In genomic region chr9:91004214-91004613, GRCm38 (mm10) we compare ENCODE assay signal across 12 mouse cellular contexts.
DNase-seq lines count a peak whose midpoint lies in the region; ATAC-seq and TF ChIP-seq lines count a peak whose summit lies in the region.
"Had no signal": no experiment of that assay in that cellular context is flagged by ENCODE, and none has a peak within 500 bp of the region (broad histone marks: within the 10 kb centered on the region; RNA-seq: fewer than 3 reads in every experiment).

No protein-coding gene starts in this region.

- 12% methylated on average over 4 of the region's 4 CpGs for WGBS in cerebellum, adult 2 months
- 38% methylated on average over 4 of the region's 4 CpGs for WGBS in kidney, embryonic 14.5 days

- no peak overlapping the region for H3K4me2 ChIP-seq in kidney, embryonic 14.5 days (replicated peaks; ENCODE audit: low read depth, low read length)
- H3K4me2 ChIP-seq: limb, embryonic 15.5 days had no signal

- H3K27ac ChIP-seq in cerebellum, adult 2 months (ENCODE audit: insufficient read depth, low read length): no peak overlapping the region
- no peak overlapping the region for H3K27ac ChIP-seq in kidney, embryonic 14.5 days (ENCODE audit: low read depth, low read length)
- H3K27ac ChIP-seq: limb, embryonic 15.5 days had no signal

- no peaks in the 10 kb centered on the region for H3K36me3 ChIP-seq in kidney, embryonic 14.5 days (ENCODE audit: control insufficient read depth, insufficient read depth, low read length)
- H3K36me3 ChIP-seq: limb, embryonic 15.5 days had no signal

- H3K4me3 ChIP-seq in cerebellum, adult 2 months (replicated peaks; ENCODE audit: insufficient read depth, low read depth, low read length): no peak overlapping the region
- no peak overlapping the region for H3K4me3 ChIP-seq in kidney, embryonic 14.5 days (ENCODE audit: low read length)
- H3K4me3 ChIP-seq: limb, embryonic 15.5 days had no signal

- peak; percentile 16 to 26 for DNase-seq in cerebellum, adult 2 months
- no peak for DNase-seq in cerebellum, adult 11-12 months
- no peak for DNase-seq in kidney, adult 8-10 months
- DNase-seq in brain, adult 2 months (ENCODE audit: low read depth, low spot score): peak; percentile 21
- DNase-seq in gastrocnemius, adult 8-10 months (ENCODE audit: low spot score in 2 of 2): peak; percentile 57 to 81
- DNase-seq in urinary bladder, postnatal 36 days (ENCODE audit: low spot score in 2 of 2): no peak
- DNase-seq in frontal cortex, postnatal 14 days (ENCODE audit: low spot score in 2 of 2): no peak
- DNase-seq: layer of hippocampus, adult 9-11 months; thymus, postnatal 14 days had no signal

- no peak for TF ChIP-seq POLR2A in cerebellum, adult 2 months (IDR thresholded peaks at IDR 0.05; ENCODE audit: borderline replicate concordance, insufficient read depth, low read length)

- H3K27me3 ChIP-seq in cerebellum, adult 2 months (ENCODE audit: control insufficient read depth, insufficient read depth, low read length): no peaks in the 10 kb centered on the region
- H3K27me3 ChIP-seq in kidney, embryonic 14.5 days (ENCODE audit: control insufficient read depth, insufficient read depth, low read length): no peaks in the 10 kb centered on the region
- H3K27me3 ChIP-seq: limb, embryonic 15.5 days had no signal

- H3K9ac ChIP-seq in kidney, embryonic 14.5 days (ENCODE audit: low read depth, low read length): no peak overlapping the region
- H3K9ac ChIP-seq: limb, embryonic 15.5 days had no signal

- no peaks in the 10 kb centered on the region for H3K4me1 ChIP-seq in cerebellum, adult 2 months (ENCODE audit: control insufficient read depth, insufficient read depth, low read length)
- H3K4me1 ChIP-seq in kidney, embryonic 14.5 days (ENCODE audit: control insufficient read depth, insufficient read depth, low read length): no peaks in the 10 kb centered on the region
- H3K4me1 ChIP-seq: limb, embryonic 15.5 days had no signal

- H3K9me3 ChIP-seq in kidney, embryonic 14.5 days (ENCODE audit: control insufficient read depth, low read length): no peaks in the 10 kb centered on the region
- H3K9me3 ChIP-seq: limb, embryonic 15.5 days had no signal

- peak; percentile 62; the same call in 1 of the 2 replicates for ATAC-seq in kidney, embryonic 14.5 days (ENCODE audit: low FRiP score, low TSS enrichment)
- ATAC-seq: intestine, embryonic 16.5 days had no signal

- no peak for TF ChIP-seq CTCF in cerebellum, adult 2 months (IDR thresholded peaks at IDR 0.05; ENCODE audit: borderline replicate concordance, insufficient read depth, low read depth, low read length)

Comparison
In these comparisons a context has a peak if more than half of its experiments do, and no peak if none do; other contexts are left out.
1. DNase-seq: peak in cerebellum, adult 2 months (2 of 2), brain, adult 2 months (single experiment) and gastrocnemius, adult 8-10 months (2 of 2); none in cerebellum, adult 11-12 months (single experiment), kidney, adult 8-10 months (0 of 2), urinary bladder, postnatal 36 days (0 of 2) and frontal cortex, postnatal 14 days (0 of 2).